Mouse (Mus musculus): ENCODE measurements around the gene Gpr39. TPM values are rescaled to one million over a fixed set of nuclear protein-coding genes. Genes with fewer than 3 reads are reported as not detected.
A peak's percentile ranks its signal among the peaks of the same experiment; 100 is the strongest.

Gene Gpr39
- polyA plus RNA-seq, 1 experiment from 2014 or later, result 0.09 TPM

DNA sequence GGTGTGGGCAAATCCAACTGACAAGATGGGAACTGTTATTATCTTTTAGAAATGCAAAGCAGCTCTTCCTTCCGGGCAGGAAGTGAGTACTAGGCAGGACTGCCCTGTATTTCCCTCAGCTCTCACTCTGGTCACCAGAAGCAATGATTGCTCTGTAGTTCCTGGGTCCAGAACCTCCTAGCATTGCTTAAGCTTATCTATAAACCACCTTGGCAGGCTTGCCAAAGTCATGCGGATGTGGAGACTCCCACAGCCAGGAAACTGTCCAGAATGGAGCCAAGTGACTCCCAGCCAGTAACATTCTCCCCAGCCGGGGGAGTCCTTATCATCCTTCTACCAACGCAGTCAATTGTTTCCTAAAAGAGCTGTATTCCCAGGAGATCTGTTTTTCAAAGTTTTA is 13.7 kb upstream of the Gpr39 start:
- Histone ChIP-seq H3K36me3 (no peaks in the 10 kb centered on the region), H3K4me3 (no peak overlapping the region), H3K4me2 (replicated peaks) (no peak overlapping the region), H3K4me1 (no peaks in the 10 kb centered on the region), H3K9me3 (replicated peaks) (no peaks in the 10 kb centered on the region), H3K27ac (no peak overlapping the region), H3K9ac (no peak overlapping the region), H3K27me3 (no peaks in the 10 kb centered on the region)
- ATAC-seq (ENCODE audit: low FRiP score), result no peak
- WGBS, result 79% methylated on average over 4 of the region's 4 CpGs

DNA sequence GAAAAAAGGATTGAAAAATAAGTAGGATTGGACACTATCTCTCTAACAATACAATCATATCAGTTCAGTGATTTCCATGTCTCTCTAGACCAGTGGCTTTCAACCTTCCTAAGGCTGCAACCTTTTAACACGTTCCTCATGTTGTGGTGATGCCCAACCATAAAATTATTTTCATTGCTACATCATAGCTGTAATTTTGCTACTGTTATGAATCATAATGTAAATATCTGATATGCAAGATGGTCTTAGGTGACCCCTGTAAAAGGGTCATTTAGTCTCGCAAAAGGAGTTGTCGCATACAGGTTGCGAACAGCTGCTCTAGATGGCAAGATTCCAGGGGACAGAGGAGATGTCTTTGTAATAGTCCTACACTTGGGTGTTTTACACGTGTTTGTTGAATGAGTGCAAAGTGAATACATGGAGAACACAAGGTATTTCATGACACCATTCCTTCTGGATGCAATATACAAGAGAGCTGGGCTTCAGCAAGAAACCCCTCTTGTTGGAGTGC is 11.6 kb upstream of the Gpr39 start:
- no peak for ATAC-seq (ENCODE audit: low FRiP score)
- H3K36me3 ChIP-seq, result no peaks in the 10 kb centered on the region
- H3K4me1 ChIP-seq, result no peaks in the 10 kb centered on the region
- no peak overlapping the region for H3K4me2 ChIP-seq (replicated peaks)
- H3K27me3 ChIP-seq, result no peaks in the 10 kb centered on the region
- no peak overlapping the region for H3K9ac ChIP-seq
- no peak overlapping the region for H3K4me3 ChIP-seq
- no peaks in the 10 kb centered on the region for H3K9me3 ChIP-seq (replicated peaks)
- 77% methylated on average over 5 of the region's 5 CpGs for WGBS
- no peak overlapping the region for H3K27ac ChIP-seq

- Histone ChIP-seq H3K4me1 (no peaks in the 10 kb centered on the region), H3K36me3 (no peaks in the 10 kb centered on the region), H3K9ac (no peak overlapping the region), H3K4me3 (no peak overlapping the region), H3K27ac (no peak overlapping the region), H3K27me3 (no peaks in the 10 kb centered on the region), H3K4me2 (replicated peaks) (no peak overlapping the region), H3K9me3 (replicated peaks) (no peaks in the 10 kb centered on the region)
- WGBS, result 84% methylated on average over 5 of the region's 5 CpGs
- no peak for ATAC-seq (ENCODE audit: low FRiP score)
These were observed 7.8 kb upstream of the Gpr39 start for GRCm38 (mm10) chr1:125669035-125669434.

DNA sequence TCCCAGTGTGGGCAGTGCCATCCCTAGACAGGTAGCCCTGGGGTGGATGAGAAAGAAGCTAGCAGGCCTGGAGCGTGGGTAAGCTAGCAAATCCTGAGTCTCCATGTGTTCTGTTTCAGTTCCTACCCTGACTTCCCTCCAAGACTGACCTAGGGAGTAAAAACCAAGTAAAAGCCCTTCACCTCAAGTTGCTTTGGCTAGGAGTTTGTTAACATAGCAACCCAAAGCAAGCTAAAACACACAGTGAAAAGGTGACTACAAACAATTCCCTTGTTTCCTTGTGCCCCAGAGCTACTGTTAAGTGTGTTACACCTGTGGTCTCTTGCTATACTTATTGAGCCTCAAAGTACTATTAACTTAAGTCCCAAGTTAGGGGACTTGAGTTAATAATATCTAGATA is 1.6 kb upstream of the Gpr39 start:
- Histone ChIP-seq H3K4me3 (no peak overlapping the region), H3K4me1 (no peaks in the 10 kb centered on the region), H3K36me3 (no peaks in the 10 kb centered on the region), H3K27ac (no peak overlapping the region), H3K27me3 (no peaks in the 10 kb centered on the region), H3K4me2 (replicated peaks) (no peak overlapping the region), H3K9ac (no peak overlapping the region), H3K9me3 (replicated peaks) (no peaks in the 10 kb centered on the region)
- no peak for ATAC-seq (ENCODE audit: low FRiP score)
- 84% methylated on average over 1 of the region's 1 CpGs for WGBS

DNA sequence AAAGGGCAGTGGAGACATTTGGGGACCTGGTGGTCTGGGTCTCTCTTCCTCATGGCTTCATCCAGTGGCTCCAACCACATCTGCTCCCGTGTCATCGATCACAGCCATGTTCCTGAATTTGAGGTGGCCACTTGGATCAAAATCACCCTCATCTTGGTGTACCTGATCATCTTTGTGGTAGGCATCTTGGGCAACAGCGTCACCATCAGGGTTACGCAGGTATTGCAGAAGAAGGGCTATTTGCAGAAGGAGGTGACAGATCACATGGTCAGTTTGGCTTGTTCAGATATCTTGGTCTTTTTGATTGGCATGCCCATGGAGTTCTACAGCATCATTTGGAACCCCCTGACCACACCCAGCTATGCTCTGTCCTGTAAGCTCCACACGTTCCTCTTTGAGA is 491 bp downstream of the Gpr39 start:
- no peak for ATAC-seq (ENCODE audit: low FRiP score)
- Histone ChIP-seq H3K36me3 (no peaks in the 10 kb centered on the region), H3K4me2 (replicated peaks) (no peak overlapping the region), H3K4me1 (no peaks in the 10 kb centered on the region), H3K9ac (no peak overlapping the region), H3K4me3 (no peak overlapping the region), H3K27me3 (no peaks in the 10 kb centered on the region), H3K9me3 (replicated peaks) (no peaks in the 10 kb centered on the region), H3K27ac (no peak overlapping the region)
- WGBS, result 88% methylated on average over 5 of the region's 5 CpGs

GRCm38 (mm10) chr1:125679522-125680077 is 2.8 kb downstream of the Gpr39 start:
- ATAC-seq (ENCODE audit: low FRiP score), result no peak
- WGBS, result 87% methylated on average over 4 of the region's 4 CpGs

GRCm38 (mm10) chr1:125684423-125684822 is 7.6 kb downstream of the Gpr39 start:
- Histone ChIP-seq H3K4me3 (no peak overlapping the region), H3K9me3 (replicated peaks) (no peaks in the 10 kb centered on the region), H3K9ac (no peak overlapping the region), H3K36me3 (no peaks in the 10 kb centered on the region), H3K27me3 (no peaks in the 10 kb centered on the region), H3K4me2 (replicated peaks) (no peak overlapping the region), H3K27ac (no peak overlapping the region), H3K4me1 (no peaks in the 10 kb centered on the region)
- 83% methylated on average over 3 of the region's 3 CpGs for WGBS
- no peak for ATAC-seq (ENCODE audit: low FRiP score)

More at GRCm38 (mm10) chr1:125679522-125680077, 2.8 kb downstream of the Gpr39 start:
- H3K27ac ChIP-seq, result no peak overlapping the region
- H3K4me2 ChIP-seq (replicated peaks), result no peak overlapping the region
- no peak overlapping the region for H3K9ac ChIP-seq
- no peaks in the 10 kb centered on the region for H3K4me1 ChIP-seq
- H3K36me3 ChIP-seq, result no peaks in the 10 kb centered on the region
- no peaks in the 10 kb centered on the region for H3K9me3 ChIP-seq (replicated peaks)
- H3K27me3 ChIP-seq, result no peaks in the 10 kb centered on the region
- H3K4me3 ChIP-seq, result no peak overlapping the region

DNA sequence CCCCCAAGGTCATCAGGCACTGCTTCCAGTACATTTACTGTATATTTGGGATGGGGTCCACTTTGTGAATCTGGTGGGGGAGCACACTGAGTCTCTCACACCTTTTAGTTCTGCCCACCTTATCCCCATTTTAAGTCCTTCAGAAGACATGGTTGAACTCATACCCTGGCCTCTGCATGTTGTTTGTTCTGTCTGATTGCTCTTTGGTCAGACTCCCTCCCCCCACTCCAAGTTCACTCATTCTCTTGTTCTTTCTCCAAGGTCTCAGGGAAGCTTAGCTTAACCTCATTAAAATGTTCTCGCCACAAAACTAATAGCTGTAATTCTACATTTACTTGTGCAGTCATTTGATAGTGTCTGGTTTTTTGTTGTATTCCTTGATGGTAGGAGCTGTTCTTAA is 8.5 kb downstream of the Gpr39 start:
- no peaks in the 10 kb centered on the region for H3K36me3 ChIP-seq

GRCm38 (mm10) chr1:125687701-125688420 is 11.1 kb downstream of the Gpr39 start:
- WGBS, result 84% methylated on average over 13 of the region's 13 CpGs

More for the DNA sequence above, 8.5 kb downstream of the Gpr39 start:
- Histone ChIP-seq H3K27me3 (no peaks in the 10 kb centered on the region), H3K4me1 (no peaks in the 10 kb centered on the region), H3K4me2 (replicated peaks) (no peak overlapping the region), H3K9ac (no peak overlapping the region), H3K4me3 (no peak overlapping the region), H3K9me3 (replicated peaks) (no peaks in the 10 kb centered on the region), H3K27ac (no peak overlapping the region)
- ATAC-seq (ENCODE audit: low FRiP score), result no peak
- WGBS, result 88% methylated on average over 1 of the region's 1 CpGs

DNA sequence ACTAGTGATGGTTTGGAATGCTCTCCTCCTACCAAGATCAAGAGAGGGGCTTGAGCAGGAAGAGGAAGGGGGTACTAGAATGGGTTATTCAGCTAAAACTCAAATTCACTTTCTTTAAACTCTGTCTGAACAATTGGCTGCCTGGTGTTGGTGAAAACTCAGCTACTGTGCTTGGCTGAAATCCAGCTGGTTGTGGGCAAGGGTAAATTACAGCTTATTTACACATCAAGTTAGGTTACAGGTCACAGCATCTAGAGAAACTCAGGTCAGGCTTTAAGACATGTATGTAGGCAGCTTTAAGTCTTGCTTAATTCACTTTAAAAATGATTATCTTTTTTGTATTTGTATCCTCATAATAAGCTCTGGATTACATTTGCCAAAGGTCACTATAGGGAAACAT is 16.7 kb downstream of the Gpr39 start:
- ATAC-seq (ENCODE audit: low FRiP score), result no peak
- no peak overlapping the region for H3K4me3 ChIP-seq
- no peak overlapping the region for H3K9ac ChIP-seq
- H3K4me2 ChIP-seq (replicated peaks), result no peak overlapping the region
- H3K27ac ChIP-seq, result no peak overlapping the region
- no peaks in the 10 kb centered on the region for H3K4me1 ChIP-seq
- no peaks in the 10 kb centered on the region for H3K27me3 ChIP-seq
- H3K9me3 ChIP-seq (replicated peaks), result no peaks in the 10 kb centered on the region
- H3K36me3 ChIP-seq, result no peaks in the 10 kb centered on the region

More at GRCm38 (mm10) chr1:125687701-125688420, 11.1 kb downstream of the Gpr39 start:
- no peak overlapping the region for H3K4me2 ChIP-seq (replicated peaks)
- no peaks in the 10 kb centered on the region for H3K36me3 ChIP-seq
- no peak overlapping the region for H3K9ac ChIP-seq
- H3K9me3 ChIP-seq (replicated peaks), result no peaks in the 10 kb centered on the region
- H3K4me1 ChIP-seq, result no peaks in the 10 kb centered on the region
- H3K27me3 ChIP-seq, result no peaks in the 10 kb centered on the region
- ATAC-seq (ENCODE audit: low FRiP score), result no peak
- no peak overlapping the region for H3K27ac ChIP-seq
- H3K4me3 ChIP-seq, result no peak overlapping the region

- H3K9me3 ChIP-seq (replicated peaks), result no peaks in the 10 kb centered on the region
- H3K4me3 ChIP-seq, result no peak overlapping the region
- no peak overlapping the region for H3K9ac ChIP-seq
- no peak for ATAC-seq (ENCODE audit: low FRiP score)
- WGBS, result 82% methylated on average over 5 of the region's 5 CpGs
- H3K27me3 ChIP-seq, result no peaks in the 10 kb centered on the region
- no peak overlapping the region for H3K27ac ChIP-seq
- no peaks in the 10 kb centered on the region for H3K4me1 ChIP-seq
- no peak overlapping the region for H3K4me2 ChIP-seq (replicated peaks)
- no peaks in the 10 kb centered on the region for H3K36me3 ChIP-seq
These were observed 17.5 kb downstream of the Gpr39 start for GRCm38 (mm10) chr1:125694338-125694737.

- WGBS, result 89% methylated on average over 4 of the region's 4 CpGs
- Histone ChIP-seq H3K9ac (no peak overlapping the region), H3K4me2 (replicated peaks) (no peak overlapping the region), H3K9me3 (replicated peaks) (no peaks in the 10 kb centered on the region), H3K27ac (no peak overlapping the region), H3K27me3 (no peaks in the 10 kb centered on the region), H3K4me3 (no peak overlapping the region), H3K36me3 (no peaks in the 10 kb centered on the region), H3K4me1 (peaks cover 5% of the 10 kb centered on the region; the same call in 1 of the 2 replicates)
- no peak for ATAC-seq (ENCODE audit: low FRiP score)
These were observed 24.4 kb downstream of the Gpr39 start for GRCm38 (mm10) chr1:125701101-125701590.

DNA sequence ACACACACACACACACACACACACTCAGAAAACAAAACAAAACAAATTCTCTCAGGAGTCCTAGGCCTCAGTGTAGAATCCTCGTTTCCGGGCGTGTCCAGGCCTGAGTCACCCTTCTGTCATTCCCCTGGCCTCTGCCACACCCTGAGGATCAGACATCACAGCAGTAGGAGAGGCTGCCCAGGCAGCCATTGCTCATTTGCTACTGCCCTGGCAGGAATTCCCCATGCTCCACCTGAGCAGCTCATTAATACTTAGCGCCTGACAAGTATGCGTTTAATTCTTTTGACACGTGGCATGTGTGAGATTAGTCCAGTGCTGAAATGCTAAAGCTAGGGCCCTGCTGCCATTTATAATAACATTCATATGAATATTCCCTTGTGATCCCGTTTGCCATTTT is 25.0 kb downstream of the Gpr39 start:
- Histone ChIP-seq H3K27me3 (no peaks in the 10 kb centered on the region), H3K36me3 (no peaks in the 10 kb centered on the region), H3K4me1 (peaks cover 5% of the 10 kb centered on the region; the same call in 1 of the 2 replicates), H3K4me2 (replicated peaks) (no peak overlapping the region), H3K9me3 (replicated peaks) (no peaks in the 10 kb centered on the region), H3K9ac (no peak overlapping the region), H3K4me3 (no peak overlapping the region), H3K27ac (no peak overlapping the region)
- 72% methylated on average over 7 of the region's 7 CpGs for WGBS
- ATAC-seq (ENCODE audit: low FRiP score), result peak; percentile 81
